Mouse (Mus musculus) testis, postnatal 10 days (tissue): Measurements from ENCODE around the gene Diaph3.

ENCODE experiments used
- DNase-seq: peaks from one replicate; pipeline ENCODE4 v3.0.0; 2021; ENCODE audit warnings: low spot score

The Diaph3 gene

GRCm38 (mm10) chr14:86646499-86647120 is 494.4 kb downstream of the Diaph3 start:
- no peak for DNase-seq

DNA sequence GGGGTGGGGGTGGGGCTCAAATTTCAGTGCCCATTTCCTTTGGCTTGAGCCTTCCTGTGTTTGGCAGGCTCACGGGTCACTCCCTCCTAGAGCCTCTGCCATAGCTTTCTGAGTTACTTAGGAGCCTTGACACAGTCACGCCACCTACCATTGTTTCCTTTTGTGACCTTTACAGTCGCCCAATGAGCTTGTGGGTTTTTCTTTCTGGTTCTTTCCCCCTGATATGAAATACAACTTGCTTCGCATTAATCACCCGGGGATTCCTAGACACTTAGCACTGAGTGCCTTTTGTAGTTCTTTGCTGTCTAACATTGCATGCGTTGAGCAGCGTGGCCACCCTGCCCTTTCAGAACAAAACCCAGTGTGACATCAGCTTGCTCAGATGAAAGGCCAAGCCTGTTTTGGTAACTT is 498.2 kb downstream of the Diaph3 start:
- DNase-seq, result no peak

GRCm38 (mm10) chr14:86641839-86642238 is 499.2 kb downstream of the Diaph3 start:
- no peak for DNase-seq

- DNase-seq, result no peak
These were observed 500.9 kb downstream of the Diaph3 start for GRCm38 (mm10) chr14:86640086-86640485.

DNA sequence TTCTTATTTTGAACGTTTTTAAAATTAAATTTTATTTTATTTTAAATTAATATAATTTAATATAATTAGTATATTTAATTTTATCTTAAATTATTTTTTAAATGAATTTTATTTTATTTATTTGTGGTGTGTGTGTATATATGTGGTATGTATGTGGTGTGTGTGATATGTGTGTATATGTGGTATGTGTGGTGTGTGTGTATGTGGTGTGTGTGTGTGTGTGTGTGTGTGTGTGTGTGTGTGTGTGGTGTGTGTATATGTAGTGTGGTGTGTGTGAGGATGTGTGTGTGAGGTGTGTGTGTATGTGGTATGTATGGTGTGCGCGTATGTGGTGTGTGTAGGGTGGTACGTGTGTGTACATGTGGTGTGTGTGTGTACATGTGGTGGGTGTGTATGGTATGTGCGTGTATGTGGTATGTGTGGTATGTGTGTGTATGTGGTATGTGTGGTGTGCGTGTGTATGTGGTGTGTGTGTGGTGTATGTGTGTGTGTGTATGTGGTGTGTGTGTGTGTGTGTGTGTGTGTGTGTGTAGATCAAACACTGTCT is 505.4 kb downstream of the Diaph3 start:
- DNase-seq, result no peak

- DNase-seq, result no peak
These were observed 506.0 kb downstream of the Diaph3 start for GRCm38 (mm10) chr14:86635052-86635451.

DNA sequence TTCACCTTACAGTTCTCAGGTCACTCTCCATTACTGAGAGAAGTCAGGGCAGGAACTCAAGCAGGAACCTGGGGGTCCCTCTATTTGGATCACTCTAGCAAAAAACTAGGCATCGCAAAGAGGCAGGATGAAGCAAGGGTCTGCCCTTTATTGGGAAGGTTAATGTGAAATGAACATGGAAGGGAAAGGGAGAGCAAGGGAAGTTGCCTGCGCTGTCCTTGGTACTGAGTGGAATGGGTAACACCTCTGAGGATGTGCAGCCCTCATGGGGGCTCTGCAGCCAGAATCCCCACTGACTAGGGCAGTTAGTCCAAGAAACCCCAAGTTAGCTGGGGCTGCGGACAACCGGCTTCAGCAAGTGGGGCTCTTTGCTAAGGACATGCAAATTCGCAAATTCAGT is 507.2 kb downstream of the Diaph3 start:
- no peak for DNase-seq

- DNase-seq, result no peak
These were observed 516.1 kb downstream of the Diaph3 start for GRCm38 (mm10) chr14:86624816-86625425.

DNA sequence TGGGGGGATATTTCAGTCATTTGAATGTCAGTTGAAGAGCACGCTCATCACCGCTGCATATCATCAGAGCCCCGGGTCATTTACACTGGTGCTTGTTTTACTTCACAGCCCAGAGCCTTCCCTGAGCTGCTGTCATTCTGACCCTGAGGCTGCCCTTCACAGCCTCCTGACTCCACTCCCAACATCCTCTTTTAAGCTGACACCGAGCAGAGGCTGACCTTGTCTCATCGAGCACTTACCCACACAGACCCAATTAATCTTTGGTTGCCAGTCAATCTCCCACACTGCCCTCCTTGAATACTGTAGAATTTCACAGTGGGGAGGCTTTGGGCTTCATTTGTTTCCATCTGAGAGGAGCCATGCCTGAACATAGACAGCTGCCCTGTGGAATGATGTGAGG is 521.4 kb downstream of the Diaph3 start:
- DNase-seq, result no peak
